Mouse (Mus musculus) megakaryocyte, embryonic 14.5 days (primary cell): Measurements from ENCODE around the gene Lacc1.

Source experiments
- FLI1 ChIP-seq: IDR thresholded peaks from 2 replicates; pipeline ENCODE4 v1.6.1; 2012; ENCODE audit warnings: low read length, inconsistent platforms, mixed read lengths
- GATA1 ChIP-seq: IDR thresholded peaks from 3 replicates; pipeline ENCODE4 v1.6.1; 2012; ENCODE audit warnings: mixed read lengths, low read length, inconsistent platforms, borderline replicate concordance

DNA sequence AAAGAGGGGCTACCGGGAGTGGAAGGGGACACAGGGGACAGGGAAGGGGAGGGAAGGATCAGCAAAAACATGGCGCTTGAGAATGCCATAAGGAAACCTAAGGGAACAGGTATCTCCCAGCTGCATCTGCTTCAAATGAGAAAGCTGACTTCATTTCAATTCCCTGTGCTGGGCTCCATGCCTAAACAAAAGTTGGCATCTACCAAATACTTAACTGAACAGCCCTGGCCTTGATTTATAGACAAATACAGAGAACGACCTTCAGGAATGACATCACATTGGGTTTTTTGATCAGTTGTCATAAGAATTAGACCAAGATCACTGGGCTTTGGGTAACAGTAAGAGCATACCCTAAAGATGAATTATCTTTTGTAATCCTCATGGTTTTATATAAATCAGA lies 12.2 kb downstream of the Lacc1 start:
- no peak for TF ChIP-seq GATA1
- no peak for TF ChIP-seq FLI1
